Mouse (Mus musculus): ENCODE results near the gene Mfap1a. TPM values are rescaled to one million over a fixed set of nuclear protein-coding genes. Genes with fewer than 3 reads are reported as not detected.

Mfap1a gene
- polyA plus RNA-seq (2017; shearing (Covaris generic)) = 30.9 TPM

GRCm38 (mm10) chr2:121505942-121506882, at the start of gene Mfap1a, which contains the start of gene Wdr76:
Mfap1a (minus strand) TSS chr2:121506665.
Wdr76 (plus strand) TSS chr2:121506723.

GRCm38 (mm10) chr2:121473301-121474179, 32.9 kb downstream of the Mfap1a start, which contains the start of gene Mfap1b:
Mfap1b (minus strand) TSS chr2:121474067.

GRCm38 (mm10) chr2:121456692-121457642, 49.5 kb downstream of the Mfap1a start, which contains the start of gene Serinc4:
Serinc4 (minus strand) TSS chr2:121456781.

GRCm38 (mm10) chr2:121452990-121453389, 53.5 kb downstream of the Mfap1a start, which contains the start of gene Hypk:
Hypk (plus strand) TSS chr2:121453290.

GRCm38 (mm10) chr2:121448739-121449535, 57.5 kb downstream of the Mfap1a start, which contains the start of gene Serf2:
Serf2 (plus strand) TSS chr2:121449195.

GRCm38 (mm10) chr2:121444178-121444577, 62.3 kb downstream of the Mfap1a start, which contains the start of gene Ell3:
Ell3 (minus strand) TSS chr2:121444278.

Other genes with a start within 250 kb of the Mfap1a start
- gene Trp53bp1, start 235.3 kb downstream of the Mfap1a start, polyA plus RNA-seq (2017; shearing (Covaris generic)) = 69.7 TPM
- gene Map1a, start 217.1 kb downstream of the Mfap1a start, polyA plus RNA-seq (2017; shearing (Covaris generic)) = not detected
- gene Ppip5k1, start 151.3 kb downstream of the Mfap1a start, polyA plus RNA-seq (2017; shearing (Covaris generic)) = 13.4 TPM
- gene Ckmt1, start 149.0 kb downstream of the Mfap1a start, polyA plus RNA-seq (2017; shearing (Covaris generic)) = not detected
- 0.59 TPM for gene Strc, start 119.5 kb downstream of the Mfap1a start, polyA plus RNA-seq (2017; shearing (Covaris generic))
- 371 TPM for gene Pdia3, start 92.9 kb downstream of the Mfap1a start, polyA plus RNA-seq (2017; shearing (Covaris generic))
- gene Catsper2, start 92.9 kb downstream of the Mfap1a start, polyA plus RNA-seq (2017; shearing (Covaris generic)) = 1.8 TPM
- 0.45 TPM for gene Ell3, start 62.4 kb downstream of the Mfap1a start, polyA plus RNA-seq (2017; shearing (Covaris generic))
- 338 TPM for gene Serf2, start 57.5 kb downstream of the Mfap1a start, polyA plus RNA-seq (2017; shearing (Covaris generic))
- 103 TPM for gene Hypk, start 53.4 kb downstream of the Mfap1a start, polyA plus RNA-seq (2017; shearing (Covaris generic))
- not detected for gene Serinc4, start 49.9 kb downstream of the Mfap1a start, polyA plus RNA-seq (2017; shearing (Covaris generic))
- 108 TPM for gene Mfap1b, start 32.6 kb downstream of the Mfap1a start, polyA plus RNA-seq (2017; shearing (Covaris generic))
- 3.8 TPM for gene Wdr76, start 58 bp upstream of the Mfap1a start, polyA plus RNA-seq (2017; shearing (Covaris generic))